Comparison of ENCODE assay signal across 8 mouse cellular contexts in the genomic region with DNA sequence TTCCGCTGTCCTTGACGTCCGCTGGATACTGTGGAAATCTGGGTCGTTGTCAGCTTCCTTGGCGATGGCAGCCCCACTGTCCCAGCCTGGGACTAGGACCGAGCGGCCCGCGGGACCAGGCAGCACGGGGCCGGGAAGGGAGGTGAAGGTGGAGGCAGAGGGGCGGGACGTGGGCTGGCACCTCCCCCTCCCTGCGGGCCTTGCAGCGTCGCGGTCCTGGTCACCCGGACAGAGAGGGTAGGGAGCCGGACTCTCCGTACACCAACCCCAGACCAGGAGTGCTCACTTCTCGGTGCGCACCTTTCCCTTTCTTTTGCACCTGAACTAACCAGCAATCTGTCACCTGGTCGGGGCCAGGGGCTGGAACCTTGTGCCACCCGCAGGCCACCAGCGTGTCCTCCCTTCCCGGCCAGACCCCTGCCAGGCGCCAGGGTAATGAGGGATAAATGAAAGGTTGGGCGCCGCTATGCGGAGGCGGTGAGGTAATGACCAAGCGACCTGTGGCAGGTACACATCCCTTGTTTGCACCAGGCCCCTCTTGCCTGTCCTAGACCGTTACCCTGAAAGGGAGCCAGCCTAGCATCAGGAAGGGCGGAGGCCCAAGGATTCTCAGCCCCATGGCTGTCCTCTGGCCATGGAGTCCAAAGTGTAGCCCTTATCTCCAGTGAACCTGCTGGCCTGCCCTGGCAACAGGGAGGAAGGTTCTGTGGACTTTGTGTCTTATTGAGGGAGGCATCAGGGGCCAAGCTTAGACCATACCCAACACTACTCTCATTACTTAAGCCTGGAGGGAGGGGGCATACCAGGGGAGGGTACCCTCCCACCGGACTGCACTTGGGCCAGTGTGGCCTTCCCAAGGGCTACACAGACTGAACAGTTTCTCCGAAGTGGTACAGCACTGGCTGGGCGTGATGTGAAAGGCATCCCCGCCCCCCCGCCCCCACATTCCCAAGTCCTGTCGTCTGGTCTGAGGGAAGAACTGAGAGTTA. TPM values are rescaled to one million over a fixed set of nuclear protein-coding genes. Genes with fewer than 3 reads are reported as not detected.
A peak's percentile ranks its signal among the peaks of the same experiment; 100 is the strongest.
DNase-seq lines count a peak whose midpoint lies in the region; ATAC-seq lines count a peak whose summit lies in the region.

A gene (minus strand): TSS at position 422 of the 989 bp plus-strand sequence.

- no peak for DNase-seq in heart, embryonic 10.5 days (ENCODE audit: low spot score)
- no peak for DNase-seq in heart, postnatal 4 days
- no peak for DNase-seq in forebrain, embryonic 10.5 days (ENCODE audit: extremely low spot score, low spot score)
- DNase-seq in yolk sac, embryonic 10.5 days (ENCODE audit: low spot score) = peak; percentile 80
- no peak for DNase-seq in spleen, postnatal 14 days (ENCODE audit: low spot score in 2 of 2)
- DNase-seq in right cerebral cortex, adult 18-20 months = no peak

- 8% methylated on average over 40 of the region's 40 CpGs for WGBS in heart, embryonic 10.5 days
- WGBS in forebrain, embryonic 10.5 days = 9% methylated on average over 39 of the region's 40 CpGs
- WGBS in kidney, embryonic 14.5 days = 8% methylated on average over 37 of the region's 40 CpGs
- 8% methylated on average over 40 of the region's 40 CpGs for WGBS in lung, embryonic 15.5 days

- H3K4me1 ChIP-seq in heart, embryonic 10.5 days = peaks cover 46% of the 10 kb centered on the region
- peaks cover 33% of the 10 kb centered on the region for H3K4me1 ChIP-seq in forebrain, embryonic 10.5 days
- peaks cover 34% of the 10 kb centered on the region for H3K4me1 ChIP-seq in kidney, embryonic 14.5 days (ENCODE audit: control insufficient read depth, insufficient read depth, low read length)
- H3K4me1 ChIP-seq in lung, embryonic 15.5 days = peaks cover 32% of the 10 kb centered on the region

- H3K9ac ChIP-seq in kidney, embryonic 14.5 days (ENCODE audit: low read depth, low read length) = peak within 1 kb of the TSS; percentile 35
- 0 out of 2 replicates have a peak within 1 kb of the TSS, but pooled peaks have one; percentile 3 for H3K9ac ChIP-seq in lung, embryonic 15.5 days

- no peaks in the 10 kb centered on the region for H3K36me3 ChIP-seq in heart, embryonic 10.5 days
- H3K36me3 ChIP-seq in forebrain, embryonic 10.5 days (replicated peaks) = no peaks in the 10 kb centered on the region
- no peaks in the 10 kb centered on the region for H3K36me3 ChIP-seq in kidney, embryonic 14.5 days (ENCODE audit: control insufficient read depth, insufficient read depth, low read length)
- no peaks in the 10 kb centered on the region for H3K36me3 ChIP-seq in lung, embryonic 15.5 days

- H3K4me3 ChIP-seq in heart, embryonic 10.5 days = peak within 1 kb of the TSS; percentile 52
- peak within 1 kb of the TSS; percentile 49 for H3K4me3 ChIP-seq in forebrain, embryonic 10.5 days
- peak within 1 kb of the TSS; percentile 38 for H3K4me3 ChIP-seq in kidney, embryonic 14.5 days (ENCODE audit: low read length)
- peak within 1 kb of the TSS; percentile 35 for H3K4me3 ChIP-seq in lung, embryonic 15.5 days

- ATAC-seq in kidney, embryonic 14.5 days (ENCODE audit: low FRiP score, low TSS enrichment) = peak; percentile 34
- ATAC-seq in lung, embryonic 15.5 days (ENCODE audit: borderline replicate concordance, extremely low read depth, low FRiP score, low TSS enrichment) = no peak

- no peak within 1 kb of the TSS for H3K27ac ChIP-seq in heart, embryonic 10.5 days
- no peak within 1 kb of the TSS for H3K27ac ChIP-seq in forebrain, embryonic 10.5 days
- no peak within 1 kb of the TSS for H3K27ac ChIP-seq in kidney, embryonic 14.5 days (ENCODE audit: low read depth, low read length)
- H3K27ac ChIP-seq in lung, embryonic 15.5 days = no peak within 1 kb of the TSS

- H3K4me2 ChIP-seq in kidney, embryonic 14.5 days (replicated peaks; ENCODE audit: low read depth, low read length) = peak within 1 kb of the TSS; percentile 65
- peak within 1 kb of the TSS; percentile 62 for H3K4me2 ChIP-seq in lung, embryonic 15.5 days

- H3K27me3 ChIP-seq in heart, embryonic 10.5 days (ENCODE audit: insufficient read depth, poor library complexity, severe bottlenecking) = peaks cover 91% of the 10 kb centered on the region
- peaks cover 67% of the 10 kb centered on the region for H3K27me3 ChIP-seq in forebrain, embryonic 10.5 days (ENCODE audit: poor library complexity, severe bottlenecking)
- H3K27me3 ChIP-seq in kidney, embryonic 14.5 days (ENCODE audit: control insufficient read depth, insufficient read depth, low read length) = peaks cover 18% of the 10 kb centered on the region
- peaks cover 51% of the 10 kb centered on the region for H3K27me3 ChIP-seq in lung, embryonic 15.5 days

- H3K9me3 ChIP-seq in heart, embryonic 10.5 days = no peaks in the 10 kb centered on the region
- no peaks in the 10 kb centered on the region for H3K9me3 ChIP-seq in forebrain, embryonic 10.5 days
- H3K9me3 ChIP-seq in kidney, embryonic 14.5 days (ENCODE audit: control insufficient read depth, low read length) = no peaks in the 10 kb centered on the region
- no peaks in the 10 kb centered on the region for H3K9me3 ChIP-seq in lung, embryonic 15.5 days

RNA-seq across cellular contexts. Expression of the gene that starts here (rescaled TPM):
- polyA plus RNA-seq in heart, embryonic 10.5 days (2016; fragmentation: Nextera tagmentation; extraction: Ambion mirVana) = 0.20 TPM in 1 of 2 replicates, not detected in the other
- not detected for total RNA-seq in heart, postnatal 4 days (2021)
- 0.07 TPM in 2 replicates for polyA plus RNA-seq in forebrain, embryonic 10.5 days (2016; fragmentation: Nextera tagmentation; extraction: Ambion mirVana)
- polyA plus RNA-seq in kidney, embryonic 14.5 days (2014; fragmentation: Nextera tagmentation; extraction: Ambion mirVana) = 3.8 and 6.1 TPM in 2 replicates
- 0.31 and 0.36 TPM in 2 replicates for polyA plus RNA-seq in lung, embryonic 15.5 days (2015; fragmentation: Nextera tagmentation; extraction: Ambion mirVana)
